Mouse (Mus musculus): ENCODE results near the gene Iqcf5. TPM values are rescaled to one million over a fixed set of nuclear protein-coding genes. Genes with fewer than 3 reads are reported as not detected.

Gene Iqcf5
- polyA plus RNA-seq, 1 experiment from 2014 or later, result not detected

DNA sequence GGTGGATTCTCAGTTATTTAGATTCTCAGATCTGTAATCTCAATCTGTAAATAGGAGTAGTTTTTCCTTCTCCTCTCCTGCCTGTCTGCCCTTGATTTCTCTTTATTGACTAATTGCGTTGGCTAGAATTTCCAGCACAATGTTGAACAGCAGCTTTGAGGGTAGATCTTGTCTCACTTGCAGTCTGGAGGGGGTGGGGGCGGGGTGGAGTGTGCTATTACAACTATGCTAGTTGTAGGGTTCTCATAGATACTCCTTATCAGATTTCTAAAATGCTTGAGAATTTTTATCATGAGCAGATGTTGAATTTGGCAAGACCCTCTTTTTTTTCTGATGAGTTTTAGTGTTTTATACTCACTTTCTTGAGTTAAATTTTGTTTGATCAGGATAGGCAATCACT lies 5.1 kb downstream of the Iqcf5 start:
- Histone ChIP-seq H3K9ac (no peak overlapping the region), H3K9me3 (no peaks in the 10 kb centered on the region), H3K4me3 (no peak overlapping the region), H3K4me1 (0 out of 2 replicates have a peak, but pooled peaks cover 3% of the 10 kb centered on the region), H3K27me3 (no peaks in the 10 kb centered on the region), H3K36me3 (no peaks in the 10 kb centered on the region), H3K4me2 (no peak overlapping the region), H3K27ac (no peak overlapping the region)
- 47% methylated on average over 2 of the region's 2 CpGs for WGBS
- no peak for ATAC-seq (ENCODE audit: insufficient number of reproducible peaks, insufficient read depth, low FRiP score, low TSS enrichment, low read depth)

- no peaks in the 10 kb centered on the region for H3K27me3 ChIP-seq
- 72% methylated on average over 8 of the region's 8 CpGs for WGBS
- no peaks in the 10 kb centered on the region for H3K36me3 ChIP-seq
- 0 out of 2 replicates have a peak, but pooled peaks cover 3% of the 10 kb centered on the region for H3K4me1 ChIP-seq
- no peak overlapping the region for H3K9ac ChIP-seq
- no peak for ATAC-seq (ENCODE audit: insufficient number of reproducible peaks, insufficient read depth, low FRiP score, low TSS enrichment, low read depth)
- no peak overlapping the region for H3K4me2 ChIP-seq
- H3K9me3 ChIP-seq, result no peaks in the 10 kb centered on the region
- H3K4me3 ChIP-seq, result no peak overlapping the region
- H3K27ac ChIP-seq, result no peak overlapping the region
Measured at GRCm38 (mm10) chr9:106519909-106520308, 5.5 kb downstream of the Iqcf5 start.

DNA sequence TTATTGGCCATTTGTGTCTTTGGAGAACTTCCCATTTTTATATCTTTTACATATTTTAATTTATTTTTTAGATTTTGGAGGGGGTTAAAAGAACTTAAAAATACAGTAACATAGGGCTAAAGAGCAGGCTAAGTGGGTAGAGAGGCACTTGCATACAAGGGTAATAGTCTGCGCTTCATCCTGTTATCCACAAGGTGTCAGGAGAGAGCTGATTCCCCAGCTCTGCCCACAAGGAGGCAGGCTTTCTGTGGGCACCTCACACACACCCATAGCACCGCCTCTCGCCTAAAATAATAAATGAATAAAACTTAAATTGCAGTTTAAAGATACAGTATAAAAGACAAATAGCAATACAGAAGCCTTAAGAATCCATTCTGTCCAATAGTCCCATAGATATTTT lies 17.5 kb downstream of the Iqcf5 start:
- no peak for ATAC-seq (ENCODE audit: insufficient number of reproducible peaks, insufficient read depth, low FRiP score, low TSS enrichment, low read depth)
- Histone ChIP-seq H3K4me2 (no peak overlapping the region), H3K27ac (no peak overlapping the region), H3K9me3 (no peaks in the 10 kb centered on the region), H3K9ac (no peak overlapping the region), H3K4me1 (no peaks in the 10 kb centered on the region), H3K4me3 (no peak overlapping the region), H3K36me3 (no peaks in the 10 kb centered on the region), H3K27me3 (no peaks in the 10 kb centered on the region)
- 23% methylated on average over 3 of the region's 3 CpGs for WGBS

- H3K4me1 ChIP-seq, result no peaks in the 10 kb centered on the region
- H3K9ac ChIP-seq, result no peak overlapping the region
- H3K36me3 ChIP-seq, result no peaks in the 10 kb centered on the region
- WGBS, result 91% methylated on average over 7 of the region's 7 CpGs
- no peak overlapping the region for H3K27ac ChIP-seq
- no peak overlapping the region for H3K4me2 ChIP-seq
- no peaks in the 10 kb centered on the region for H3K9me3 ChIP-seq
- no peaks in the 10 kb centered on the region for H3K27me3 ChIP-seq
- no peak overlapping the region for H3K4me3 ChIP-seq
- ATAC-seq (ENCODE audit: insufficient number of reproducible peaks, insufficient read depth, low FRiP score, low TSS enrichment, low read depth), result no peak
Measured at GRCm38 (mm10) chr9:106534296-106534695, 19.9 kb downstream of the Iqcf5 start.

DNA sequence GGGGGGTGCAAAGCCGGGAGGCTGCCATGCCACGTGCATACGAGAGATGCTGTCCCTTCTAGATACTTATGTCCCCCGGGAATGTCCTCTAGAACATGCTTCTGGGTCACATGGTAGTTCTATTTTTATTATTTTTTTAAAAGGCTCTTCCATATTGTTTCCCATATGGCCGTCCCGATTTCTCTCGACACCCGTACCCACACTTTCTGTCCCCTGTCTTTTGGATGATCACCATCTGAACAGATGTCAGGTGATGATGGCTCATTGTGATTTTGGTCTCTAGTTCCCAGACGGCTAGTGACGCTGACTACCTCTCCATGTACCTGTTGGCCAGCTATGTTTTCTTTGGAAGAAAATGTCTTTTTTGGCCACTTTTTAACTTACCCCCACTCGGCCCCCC lies 20.6 kb downstream of the Iqcf5 start:
- H3K27ac ChIP-seq, result no peak overlapping the region
- no peak overlapping the region for H3K9ac ChIP-seq
- 87% methylated on average over 11 of the region's 11 CpGs for WGBS
- ATAC-seq (ENCODE audit: insufficient number of reproducible peaks, insufficient read depth, low FRiP score, low TSS enrichment, low read depth), result no peak
- no peak overlapping the region for H3K4me3 ChIP-seq
- no peaks in the 10 kb centered on the region for H3K27me3 ChIP-seq
- no peak overlapping the region for H3K4me2 ChIP-seq
- H3K36me3 ChIP-seq, result no peaks in the 10 kb centered on the region
- H3K4me1 ChIP-seq, result no peaks in the 10 kb centered on the region
- 0 out of 2 replicates have a peak, but pooled peaks cover under 1% of the 10 kb centered on the region for H3K9me3 ChIP-seq

- Histone ChIP-seq H3K27me3 (no peaks in the 10 kb centered on the region), H3K9ac (no peak within 1 kb of the TSS), H3K4me2 (no peak within 1 kb of the TSS), H3K4me3 (no peak within 1 kb of the TSS), H3K9me3 (no peaks in the 10 kb centered on the region), H3K27ac (no peak within 1 kb of the TSS), H3K4me1 (no peaks in the 10 kb centered on the region), H3K36me3 (no peaks in the 10 kb centered on the region)
- ATAC-seq (ENCODE audit: insufficient number of reproducible peaks, insufficient read depth, low FRiP score, low TSS enrichment, low read depth), result no peak
- 83% methylated on average over 5 of the region's 5 CpGs for WGBS
Measured at GRCm38 (mm10) chr9:106561531-106561930, 47.2 kb downstream of the Iqcf5 start, which contains the start of gene Iqcf3. Gene Iqcf3 (minus strand): TSS chr9:106561631.

DNA sequence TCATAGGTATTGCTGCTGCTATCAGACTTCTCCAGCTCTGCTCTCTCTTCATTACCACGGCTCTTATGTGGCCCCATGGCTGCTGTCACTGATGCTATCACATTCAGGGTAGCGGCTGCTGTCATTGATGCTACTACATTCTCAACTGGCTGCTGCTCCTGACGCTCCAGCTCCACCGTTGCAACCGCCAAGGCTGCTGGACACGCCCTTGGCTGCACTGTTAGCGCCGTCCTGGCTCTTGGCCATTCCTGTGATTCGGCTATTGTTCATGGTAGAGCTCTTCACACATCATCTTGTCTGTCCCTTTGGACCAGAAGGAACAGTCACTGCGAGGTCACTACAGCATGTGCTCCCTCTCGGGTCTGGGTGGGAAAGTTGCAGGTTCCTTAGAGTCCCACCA lies 47.9 kb downstream of the Iqcf5 start:
- Histone ChIP-seq H3K9ac (no peak overlapping the region), H3K27me3 (no peaks in the 10 kb centered on the region), H3K4me3 (no peak overlapping the region), H3K9me3 (no peaks in the 10 kb centered on the region), H3K36me3 (no peaks in the 10 kb centered on the region), H3K27ac (no peak overlapping the region), H3K4me2 (no peak overlapping the region), H3K4me1 (no peaks in the 10 kb centered on the region)
- 90% methylated on average over 11 of the region's 11 CpGs for WGBS
- ATAC-seq (ENCODE audit: insufficient number of reproducible peaks, insufficient read depth, low FRiP score, low TSS enrichment, low read depth), result no peak

DNA sequence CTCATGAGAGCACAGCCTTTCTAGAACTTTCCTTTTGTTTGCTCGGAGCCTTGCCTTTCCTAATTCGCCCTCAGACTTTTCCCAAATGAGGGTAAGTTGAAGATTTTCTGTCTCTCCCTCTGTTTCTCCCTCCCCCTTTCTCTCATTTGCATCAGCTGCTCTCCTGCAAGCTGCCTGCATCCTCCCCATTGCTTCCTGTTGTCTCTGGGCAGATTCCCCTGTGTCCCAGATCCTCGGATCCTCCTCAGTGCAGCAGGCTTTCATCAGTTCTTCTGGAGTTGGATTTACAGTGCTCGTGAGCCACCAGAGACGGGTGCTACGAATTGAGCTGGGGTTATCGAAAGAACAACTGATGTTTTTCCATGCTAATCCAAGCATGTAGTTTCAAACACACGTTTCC lies 49.7 kb downstream of the Iqcf5 start:
- Histone ChIP-seq H3K36me3 (no peaks in the 10 kb centered on the region), H3K27ac (no peak overlapping the region), H3K4me1 (no peaks in the 10 kb centered on the region), H3K4me3 (no peak overlapping the region), H3K27me3 (no peaks in the 10 kb centered on the region), H3K4me2 (no peak overlapping the region), H3K9ac (no peak overlapping the region), H3K9me3 (no peaks in the 10 kb centered on the region)
- ATAC-seq (ENCODE audit: insufficient number of reproducible peaks, insufficient read depth, low FRiP score, low TSS enrichment, low read depth), result no peak
- WGBS, result 64% methylated on average over 8 of the region's 8 CpGs

Other genes with a start within 250 kb of the Iqcf5 start
- 22.9 and 26.0 TPM in 2 replicates for gene Poc1a, start 233.5 kb upstream of the Iqcf5 start, polyA plus RNA-seq (2015; fragmentation: Nextera tagmentation; extraction: Ambion mirVana)
- gene Dusp7, start 145.9 kb upstream of the Iqcf5 start, polyA plus RNA-seq (2015; fragmentation: Nextera tagmentation; extraction: Ambion mirVana), result 40.3 and 40.6 TPM in 2 replicates
- 841 and 1,083 TPM in 2 replicates for gene Rpl29, start 85.1 kb upstream of the Iqcf5 start, polyA plus RNA-seq (2015; fragmentation: Nextera tagmentation; extraction: Ambion mirVana)
- 51.8 and 55.0 TPM in 2 replicates for gene Acy1, start 76.3 kb upstream of the Iqcf5 start, polyA plus RNA-seq (2015; fragmentation: Nextera tagmentation; extraction: Ambion mirVana)
- gene Abhd14b, start 67.1 kb upstream of the Iqcf5 start, polyA plus RNA-seq (2015; fragmentation: Nextera tagmentation; extraction: Ambion mirVana), result 21.4 and 23.4 TPM in 2 replicates
- gene Abhd14a, start 66.9 kb upstream of the Iqcf5 start, polyA plus RNA-seq (2015; fragmentation: Nextera tagmentation; extraction: Ambion mirVana), result 74.4 and 75.2 TPM in 2 replicates
- 128 and 133 TPM in 2 replicates for gene Pcbp4, start 61.3 kb upstream of the Iqcf5 start, polyA plus RNA-seq (2015; fragmentation: Nextera tagmentation; extraction: Ambion mirVana)
- gene Gpr62, start 48.6 kb upstream of the Iqcf5 start, polyA plus RNA-seq (2015; fragmentation: Nextera tagmentation; extraction: Ambion mirVana), result 0.53 TPM in 1 of 2 replicates, not detected in the other
- 43.9 and 49.8 TPM in 2 replicates for gene Rrp9, start 38.6 kb upstream of the Iqcf5 start, polyA plus RNA-seq (2015; fragmentation: Nextera tagmentation; extraction: Ambion mirVana)
- gene Parp3, start 37.6 kb upstream of the Iqcf5 start, polyA plus RNA-seq (2015; fragmentation: Nextera tagmentation; extraction: Ambion mirVana), result 3.2 and 4.1 TPM in 2 replicates
- gene Iqcf1, start 14.6 kb upstream of the Iqcf5 start, polyA plus RNA-seq (2015; fragmentation: Nextera tagmentation; extraction: Ambion mirVana), result not detected in 2 replicates
- gene Iqcf3, start 47.1 kb downstream of the Iqcf5 start, polyA plus RNA-seq (2015; fragmentation: Nextera tagmentation; extraction: Ambion mirVana), result not detected in 2 replicates
- not detected in 2 replicates for gene Iqcf4, start 56.4 kb downstream of the Iqcf5 start, polyA plus RNA-seq (2015; fragmentation: Nextera tagmentation; extraction: Ambion mirVana)
- not detected in 2 replicates for gene Iqcf6, start 112.0 kb downstream of the Iqcf5 start, polyA plus RNA-seq (2015; fragmentation: Nextera tagmentation; extraction: Ambion mirVana)
- gene Grm2, start 141.5 kb downstream of the Iqcf5 start, polyA plus RNA-seq (2015; fragmentation: Nextera tagmentation; extraction: Ambion mirVana), result 0.13 TPM in 1 of 2 replicates, not detected in the other
- gene Tex264, start 171.4 kb downstream of the Iqcf5 start, polyA plus RNA-seq (2015; fragmentation: Nextera tagmentation; extraction: Ambion mirVana), result 57.9 and 63.5 TPM in 2 replicates